Comparison of ENCODE assay signal across 9 mouse cellular contexts in genomic region chr13:78196236-78196796, GRCm38 (mm10). TPM values are rescaled to one million over a fixed set of nuclear protein-coding genes. Genes with fewer than 3 reads are reported as not detected.
DNase-seq lines count a peak whose midpoint lies in the region; ATAC-seq lines count a peak whose summit lies in the region.
"Had no signal": no experiment of that assay in that cellular context is flagged by ENCODE, and none has a peak within 500 bp of the region (broad histone marks: within the 10 kb centered on the region; RNA-seq: fewer than 3 reads in every experiment).

No protein-coding gene starts in this region.

- H3K4me2 ChIP-seq in heart, embryonic 11.5 days: peak overlapping the region; percentile 70

- H3K27ac ChIP-seq in heart, embryonic 11.5 days (ENCODE audit: low read depth, low read length): no peak overlapping the region
- H3K27ac ChIP-seq in limb, embryonic 10.5 days: peak overlapping the region; percentile 87

- peaks cover 7% of the 10 kb centered on the region for H3K4me1 ChIP-seq in heart, embryonic 11.5 days (ENCODE audit: control insufficient read depth, insufficient read depth, low read length)
- H3K4me1 ChIP-seq in limb, embryonic 10.5 days: peaks cover 42% of the 10 kb centered on the region

- H3K27me3 ChIP-seq in heart, embryonic 11.5 days (ENCODE audit: control insufficient read depth, insufficient read depth, low read length): peaks cover 50% of the 10 kb centered on the region
- peaks cover 52% of the 10 kb centered on the region for H3K27me3 ChIP-seq in limb, embryonic 10.5 days (ENCODE audit: low read depth, poor library complexity, severe bottlenecking)

- no peaks in the 10 kb centered on the region for H3K9me3 ChIP-seq in heart, embryonic 11.5 days (replicated peaks; ENCODE audit: control insufficient read depth, low read length)
- H3K9me3 ChIP-seq in limb, embryonic 10.5 days (replicated peaks): no peaks in the 10 kb centered on the region

- DNase-seq in heart, postnatal 4 days: no peak
- peak; percentile 28 to 30 for DNase-seq in right cerebral cortex, postnatal 10 days (ENCODE audit: low spot score in 2 of 2)
- DNase-seq in right cerebral cortex, postnatal 4 days: no peak
- peak; percentile 33 for DNase-seq in limb, embryonic 10.5 days (ENCODE audit: low spot score)
- no peak for DNase-seq in thymus, postnatal 4 days
- no peak for DNase-seq in thymus, postnatal 36 days
- DNase-seq: liver had no signal

- WGBS in heart, embryonic 11.5 days (ENCODE audit: insufficient replicate concordance): 28% methylated on average over 7 of the region's 7 CpGs
- 8% methylated on average over 7 of the region's 7 CpGs for WGBS in limb, embryonic 10.5 days

- no peaks in the 10 kb centered on the region for H3K36me3 ChIP-seq in heart, embryonic 11.5 days (ENCODE audit: control insufficient read depth, insufficient read depth, low read length)
- H3K36me3 ChIP-seq in limb, embryonic 10.5 days: peaks cover 13% of the 10 kb centered on the region

- peak overlapping the region; percentile 1 for H3K4me3 ChIP-seq in heart, embryonic 11.5 days (ENCODE audit: low read depth, low read length)
- peak overlapping the region; percentile 88 for H3K4me3 ChIP-seq in limb, embryonic 10.5 days

- H3K9ac ChIP-seq in heart, embryonic 11.5 days (ENCODE audit: low read depth, low read length): no peak overlapping the region

- ATAC-seq in heart, embryonic 11.5 days (replicated peaks; ENCODE audit: insufficient number of reproducible peaks, low FRiP score, low TSS enrichment): no peak
- ATAC-seq in inflammation-experienced regulatory T-cells, adult 6 months: no peak

RNA-seq across cellular contexts. Expression of gene Nr2f1, which starts 3.2 kb away (rescaled TPM):
- polyA plus RNA-seq in heart, embryonic 11.5 days (2014; fragmentation: Nextera tagmentation; extraction: Ambion mirVana): 10.2 and 10.9 TPM in 2 replicates
- total RNA-seq in heart, postnatal 4 days (2021): 1 to 10 TPM; 4.6 to 4.8 TPM
- polyA plus RNA-seq in limb, embryonic 10.5 days (2016; fragmentation: Nextera tagmentation; extraction: Ambion mirVana): 18.2 and 19.6 TPM in 2 replicates
- not detected for polyA plus RNA-seq in inflammation-experienced regulatory T-cells, adult 6 months (2017; shearing (Covaris generic))

Comparison
In these comparisons a context has a peak if more than half of its experiments do, and no peak if none do; other contexts are left out.
1. DNase-seq: peak in right cerebral cortex, postnatal 10 days (2 of 2) and limb, embryonic 10.5 days (single experiment); none in heart, postnatal 4 days (single experiment), right cerebral cortex, postnatal 4 days (single experiment), thymus, postnatal 4 days (single experiment) and thymus, postnatal 36 days (0 of 2).